Mouse (Mus musculus) heart, postnatal 14 days (tissue): Measurements from ENCODE around the gene Kcmf1. TPM values are rescaled to one million over a fixed set of nuclear protein-coding genes. Genes with fewer than 3 reads are reported as not detected.
"Not testable (repeated sequence)": the region's sequence is repeated elsewhere in the genome, so short reads cannot be mapped to it uniquely, and the experiment has no call there.

Experiments used
- DNase-seq, 2 experiments: peaks; one replicate each; pipeline ENCODE4 v3.0.0; 2021 to 2022
- intact Hi-C: fragments of 180-260 bp; cut with DNase I; formaldehyde crosslinking; loops from one replicate; pipeline ENCODE4 v1.15.1; 2025
- total RNA-seq, 2 experiments: library from RNA; stranded (reverse); gene quantifications; 2 replicates each; pipeline ENCODE4 v1.2.3; 2021

Kcmf1 gene
- total RNA-seq, 2 experiments from 2014 or later, result 84.8 to 85.3 TPM

DNA sequence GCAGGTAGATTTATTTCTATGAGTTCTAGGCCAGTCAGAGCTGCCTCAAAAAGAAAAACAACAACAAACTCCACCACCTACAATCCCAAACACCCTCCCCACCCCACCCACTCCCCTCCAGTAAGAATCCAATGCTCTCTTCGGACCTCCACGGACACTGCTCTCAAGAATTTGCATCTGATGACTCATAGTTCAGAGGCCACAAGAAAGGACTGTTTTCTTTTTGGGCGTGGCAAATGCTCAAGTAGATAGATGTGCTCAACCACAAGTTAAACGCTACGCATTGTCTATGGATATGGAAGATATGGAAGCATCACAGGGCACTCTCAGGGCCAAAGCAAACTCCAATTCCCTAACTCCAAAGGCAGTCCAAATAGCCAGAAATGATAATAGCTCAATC is 45.5 kb downstream of the Kcmf1 start:
- intact Hi-C loops, result loop anchor here (5.0 to 10.0 kb wide), 2 partner anchors 43 to 301 kb away; partner anchors contain the start of gene Kcmf1
- DNase-seq, result no peak

DNA sequence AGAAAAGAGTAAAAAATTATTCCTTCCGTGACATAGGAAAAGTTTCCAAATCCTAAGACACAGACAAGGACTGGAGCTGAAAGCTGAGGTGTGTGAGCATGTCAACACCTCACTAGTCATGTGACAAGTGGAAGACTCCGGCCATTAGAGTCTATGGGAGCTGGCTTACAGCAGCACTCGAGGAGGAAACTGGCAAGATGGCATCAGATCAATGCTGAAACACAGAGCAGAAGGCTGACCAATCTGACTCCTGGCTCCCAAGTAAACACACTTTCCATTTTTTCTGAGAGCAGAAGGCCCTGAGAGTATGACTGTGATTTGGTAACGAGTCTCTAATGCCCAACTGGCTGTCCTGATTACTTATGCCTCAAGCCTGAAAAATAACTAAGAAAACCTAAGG is 47.6 kb downstream of the Kcmf1 start:
- no peak for DNase-seq
- intact Hi-C loops, result loop anchor here (5.0 to 10.0 kb wide), 2 partner anchors 45 to 303 kb away; partner anchors contain the start of gene Kcmf1

DNA sequence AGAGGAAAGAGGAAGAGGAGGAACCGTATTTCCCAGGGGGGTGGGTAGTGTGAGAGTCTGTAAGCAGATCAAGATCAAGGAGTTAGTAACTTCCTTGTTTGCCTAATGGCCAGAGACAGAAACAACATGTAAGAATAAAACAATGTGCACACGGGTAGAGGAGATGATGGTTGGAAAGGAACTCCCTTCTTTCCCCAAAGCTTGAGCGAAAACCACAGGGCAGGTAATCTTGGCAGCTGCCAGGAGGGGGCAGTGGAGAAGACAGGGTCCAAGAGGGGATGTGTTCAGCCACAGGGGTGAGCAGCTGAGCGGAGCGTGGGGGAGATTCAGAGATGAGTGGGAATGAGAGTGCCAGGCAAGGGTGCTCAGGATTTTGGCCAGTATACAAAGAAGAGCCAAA is 48.1 kb downstream of the Kcmf1 start:
- intact Hi-C loops, result loop anchor here (5.0 to 10.0 kb wide), 2 partner anchors 46 to 303 kb away; partner anchors contain the start of gene Kcmf1
- DNase-seq, result peak; percentile 27 to 45

DNA sequence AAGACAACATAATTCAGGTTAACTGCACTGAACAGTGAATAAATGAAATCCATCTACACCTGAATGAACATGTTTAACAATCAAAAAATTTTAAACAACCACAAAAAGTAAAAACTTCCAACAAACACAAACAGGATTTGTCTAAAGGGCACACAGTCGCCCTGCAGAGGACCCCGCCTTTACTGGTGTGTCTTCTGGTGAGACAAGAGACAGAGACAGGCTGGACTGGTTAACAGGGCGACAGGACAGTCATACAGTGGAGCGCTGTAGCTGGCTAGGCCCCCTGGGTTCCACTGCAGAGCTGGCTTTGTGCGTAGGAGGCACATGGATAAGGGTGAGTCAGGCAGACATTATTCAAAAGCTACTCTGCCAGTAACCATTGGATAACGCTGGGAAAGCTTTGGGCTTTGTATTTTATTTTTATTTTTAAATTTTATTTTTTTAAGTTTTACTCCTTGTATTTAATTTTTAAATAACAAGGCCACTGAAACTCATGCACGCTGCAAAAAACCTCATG is 57.7 kb downstream of the Kcmf1 start:
- DNase-seq, result no peak
- intact Hi-C loops, result no loop called here

DNA sequence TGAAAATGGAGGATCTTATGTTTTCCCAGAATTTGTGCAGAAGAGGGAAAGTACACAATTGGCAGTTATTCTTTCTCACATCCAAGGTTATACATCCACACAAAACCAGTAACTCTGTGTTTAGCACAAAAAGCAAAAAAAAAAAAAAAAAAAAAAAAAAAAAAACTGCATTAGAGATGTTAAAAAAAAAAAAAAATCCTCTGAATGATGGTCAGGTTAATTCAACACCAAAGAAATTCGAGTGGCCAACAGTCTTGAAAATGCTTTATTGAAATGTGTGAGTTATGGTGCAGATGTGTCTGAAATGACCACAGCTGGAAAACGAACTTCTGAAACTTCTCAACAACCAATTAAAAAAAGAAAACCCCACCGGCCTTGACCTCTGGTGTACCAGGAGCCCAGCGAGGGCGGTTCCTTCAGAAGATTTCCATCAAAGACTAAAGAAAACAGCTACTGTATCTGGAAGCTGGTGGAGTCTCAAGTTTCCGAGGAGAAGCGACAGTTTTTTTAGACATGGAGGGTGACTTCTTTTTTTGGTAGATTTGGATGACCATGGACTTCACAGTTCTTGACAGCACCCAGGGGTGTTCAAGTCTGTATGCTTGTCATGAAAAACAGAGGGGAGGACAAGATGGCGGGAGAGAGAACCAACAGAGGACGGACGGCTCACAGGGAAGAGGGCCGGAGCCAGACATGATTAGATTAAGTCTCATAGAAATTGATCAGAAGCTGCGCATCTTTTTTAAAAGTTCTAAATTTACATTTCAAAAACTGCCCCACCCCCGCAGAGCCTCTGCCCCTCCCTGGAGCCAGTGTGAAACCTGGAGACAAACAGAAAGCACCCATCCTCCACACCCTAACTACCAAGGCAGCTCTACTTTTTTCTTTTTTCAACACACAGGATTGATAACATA is 58.7 kb downstream of the Kcmf1 start:
- no peak for DNase-seq
- intact Hi-C loops, result no loop called here

DNA sequence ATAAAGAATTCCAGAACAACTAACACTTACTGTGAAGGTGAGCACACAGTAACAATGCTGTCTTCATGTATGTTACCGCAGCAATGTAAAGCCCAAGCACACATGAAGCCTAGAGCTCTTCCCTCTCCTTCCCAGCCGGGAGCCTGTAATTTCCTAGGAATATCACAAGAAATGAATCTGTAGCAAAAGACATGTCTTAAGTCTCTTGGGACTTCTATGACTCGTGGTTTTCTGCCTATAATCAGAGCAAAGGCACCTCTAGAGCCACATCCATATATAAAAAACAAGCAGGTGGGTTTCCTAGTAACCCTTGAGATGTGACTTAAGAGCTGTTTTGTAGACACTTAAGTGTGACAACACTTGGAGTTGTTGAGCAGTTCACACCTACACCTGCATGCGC is 62.0 kb downstream of the Kcmf1 start:
- no peak for DNase-seq
- intact Hi-C loops, result no loop called here

DNA sequence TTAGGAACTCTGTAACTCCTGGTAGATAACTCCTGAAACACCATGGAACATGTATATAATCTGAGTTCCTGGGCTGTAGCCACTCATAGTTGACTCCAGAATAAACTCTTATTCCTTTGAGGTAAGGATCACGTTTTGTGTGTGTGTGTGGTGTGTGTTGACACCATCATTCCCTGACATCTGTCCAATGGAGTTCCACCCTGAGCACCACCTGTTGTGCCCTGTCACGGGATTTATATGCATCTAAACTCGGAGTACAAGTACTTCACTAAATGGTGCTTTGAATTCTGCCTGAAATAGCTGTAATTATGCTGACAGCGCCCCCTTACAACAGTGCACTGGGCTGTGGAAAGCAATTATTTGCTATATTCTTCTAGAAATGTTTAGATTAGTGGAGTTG is 65.3 kb downstream of the Kcmf1 start:
- DNase-seq, result no peak
- intact Hi-C loops, result no loop called here

DNA sequence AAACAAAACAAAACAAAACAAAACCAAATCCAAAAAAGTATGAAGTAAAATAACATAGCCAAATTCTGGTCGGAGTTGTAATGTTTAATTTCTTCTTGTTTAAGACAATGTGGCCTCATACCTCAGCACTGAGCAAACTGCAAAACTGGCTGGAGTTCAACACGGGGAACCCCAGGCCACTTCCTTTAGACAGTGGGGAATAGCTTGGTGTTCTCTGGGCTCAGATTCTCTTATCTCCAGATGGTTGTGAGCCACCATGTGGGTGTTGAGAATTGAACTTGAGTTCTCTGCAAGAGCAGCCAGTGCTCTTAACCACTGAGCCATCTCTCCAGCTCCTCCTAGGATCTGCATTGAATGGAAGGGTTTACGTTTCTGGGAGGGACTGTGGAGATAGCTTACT is 67.9 kb downstream of the Kcmf1 start:
- intact Hi-C loops, result loop anchor here (1.0 kb wide), 1 partner anchor 43 kb away; the partner anchor contains the start of gene Tcf7l1
- no peak for DNase-seq

DNA sequence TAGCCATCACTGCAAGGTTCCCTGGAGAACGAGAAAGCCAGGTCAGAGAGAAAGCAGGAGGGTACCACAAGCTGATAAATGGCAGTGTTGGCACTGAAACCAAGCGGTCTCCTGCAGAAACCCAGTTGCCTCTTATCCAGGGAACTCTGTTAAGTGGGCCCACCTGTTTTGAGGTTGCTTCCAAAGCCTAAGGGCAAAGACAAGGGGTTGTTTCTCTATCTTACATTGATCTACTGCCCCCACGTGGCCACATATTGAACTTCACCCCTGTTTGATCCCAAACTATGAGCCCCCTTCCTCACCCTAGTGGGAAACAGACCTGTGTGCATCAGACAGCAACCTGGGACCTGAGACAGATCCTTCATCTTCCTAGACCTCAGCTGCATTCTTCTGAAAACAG is 68.5 kb downstream of the Kcmf1 start:
- DNase-seq, result peak; percentile 63 to 77
- intact Hi-C loops, result loop anchor here (1.0 kb wide), 1 partner anchor 42 kb away; the partner anchor contains the start of gene Tcf7l1

DNA sequence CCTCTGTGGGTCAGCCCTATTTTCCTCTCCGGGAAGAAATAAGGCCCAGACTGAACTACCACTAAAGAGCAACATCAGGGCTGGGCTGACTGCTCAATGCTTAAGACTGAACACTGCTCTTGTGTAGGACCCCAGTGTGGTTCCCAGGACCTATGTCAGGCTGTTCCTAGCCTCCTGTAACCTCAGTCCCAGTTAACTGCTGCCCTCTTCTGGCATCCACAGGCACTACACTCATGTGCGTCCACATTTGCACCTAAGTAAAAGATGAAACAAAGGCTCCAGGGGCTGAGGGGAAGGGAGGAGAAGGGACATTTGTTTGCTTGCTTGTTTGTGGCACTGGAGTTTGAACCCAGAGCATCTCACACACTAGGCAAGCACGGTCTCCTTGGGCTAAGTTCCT is 70.9 kb downstream of the Kcmf1 start:
- DNase-seq, result peak in 1 of 2 experiments; percentile 25
- intact Hi-C loops, result loop anchor here (1.0 kb wide), 1 partner anchor 193 kb away; no protein-coding TSS in a partner anchor

DNA sequence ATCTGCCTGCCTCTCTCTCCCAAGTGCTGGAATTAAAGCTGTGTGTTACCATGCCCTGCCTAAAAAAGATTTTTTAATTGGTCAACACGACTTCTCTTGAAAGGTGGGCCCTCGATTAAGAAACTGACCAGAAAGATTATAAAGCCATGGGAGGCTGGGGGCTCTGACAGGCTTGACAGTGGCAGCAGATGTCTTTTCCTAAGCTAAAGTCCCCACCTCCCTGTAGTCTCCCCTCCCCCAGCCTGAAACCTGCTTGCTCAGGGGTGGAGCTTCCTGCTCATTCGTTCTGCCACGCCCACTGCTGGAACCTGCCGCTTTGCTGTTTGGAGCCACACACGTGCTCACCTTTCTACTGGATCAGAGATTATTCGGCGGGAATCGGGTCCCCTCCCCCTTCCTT is 71.7 kb downstream of the Kcmf1 start:
- DNase-seq, intact Hi-C loops: not testable (repeated sequence)

DNA sequence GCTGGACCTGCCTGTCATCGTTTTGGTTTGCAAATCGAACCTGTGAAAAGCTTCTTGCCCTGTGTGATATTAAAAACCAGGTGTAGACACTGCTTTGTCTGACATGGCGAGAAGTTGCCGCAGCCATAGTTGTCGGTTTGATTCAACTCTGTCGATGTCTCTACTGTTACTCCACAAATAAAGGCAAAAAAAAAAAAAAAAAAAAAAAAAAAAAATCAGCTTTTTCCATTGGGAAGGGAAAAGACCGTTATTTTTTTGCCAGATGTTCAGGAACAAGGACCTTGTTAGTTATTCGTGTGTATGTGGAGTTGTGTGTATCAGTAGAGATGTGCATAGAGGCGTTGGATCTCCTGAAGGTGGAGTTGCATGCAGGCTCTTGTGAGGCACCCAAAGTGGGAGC is 74.0 kb downstream of the Kcmf1 start:
- intact Hi-C loops, result no loop called here
- no peak for DNase-seq

DNA sequence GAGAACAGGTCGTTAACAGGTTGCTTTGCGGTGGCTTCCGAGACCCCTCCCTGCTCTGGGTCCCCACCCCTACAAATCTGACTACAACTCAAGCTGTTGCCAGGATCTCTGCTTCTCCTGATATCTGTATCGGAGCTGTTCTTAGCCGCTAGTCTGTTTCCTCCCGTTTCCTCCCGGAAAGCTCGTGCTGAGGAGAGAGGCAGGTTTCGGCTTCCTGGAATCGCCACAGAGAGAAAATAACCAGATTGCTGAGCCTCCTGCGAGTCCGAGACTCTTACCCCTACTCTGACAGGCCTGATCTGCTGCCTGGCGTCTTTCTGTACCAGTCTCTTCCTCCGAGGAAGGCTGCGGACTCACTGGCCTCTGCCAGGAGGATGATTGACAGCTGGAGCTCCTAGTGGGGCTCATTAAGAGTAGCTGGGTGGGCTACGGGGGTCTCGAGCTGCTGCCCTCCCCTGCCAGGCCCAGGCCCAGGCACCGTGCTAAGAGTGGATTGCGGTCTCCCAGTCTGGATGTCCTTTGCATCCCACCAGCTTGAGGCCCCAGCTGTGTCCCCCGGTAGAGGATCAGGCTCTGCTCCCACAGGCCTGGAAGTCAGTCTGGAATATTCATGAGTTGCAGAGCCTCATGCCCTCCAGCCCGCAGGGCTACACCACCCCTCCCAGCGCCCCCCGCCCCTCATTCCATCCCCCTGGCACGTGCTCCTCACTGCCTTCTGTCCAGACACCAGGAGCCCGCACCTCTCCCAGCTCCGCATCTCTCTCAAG is 74.6 kb downstream of the Kcmf1 start:
- intact Hi-C loops, result no loop called here
- peak; percentile 11 to 20 for DNase-seq

DNA sequence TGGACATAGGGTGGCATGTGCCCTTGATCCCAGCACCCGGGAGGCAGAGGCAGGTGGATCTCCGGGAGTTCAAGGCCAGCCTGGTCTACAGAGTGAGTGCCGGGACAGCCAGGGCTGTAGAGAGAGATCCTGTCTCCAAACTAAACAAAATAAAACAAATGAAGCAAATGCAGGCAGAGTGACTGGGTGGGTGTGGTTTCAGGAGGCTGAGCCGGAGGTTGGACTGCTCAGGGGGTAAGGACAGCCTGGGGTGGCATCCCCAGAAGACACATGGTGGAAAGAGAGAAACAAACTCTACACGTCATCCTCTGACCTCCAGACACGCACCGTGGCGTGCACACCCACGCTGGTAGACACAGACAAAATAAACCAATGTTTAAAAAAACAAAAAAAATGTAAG is 86.3 kb downstream of the Kcmf1 start:
- DNase-seq, result no peak
- intact Hi-C loops, result no loop called here

DNA sequence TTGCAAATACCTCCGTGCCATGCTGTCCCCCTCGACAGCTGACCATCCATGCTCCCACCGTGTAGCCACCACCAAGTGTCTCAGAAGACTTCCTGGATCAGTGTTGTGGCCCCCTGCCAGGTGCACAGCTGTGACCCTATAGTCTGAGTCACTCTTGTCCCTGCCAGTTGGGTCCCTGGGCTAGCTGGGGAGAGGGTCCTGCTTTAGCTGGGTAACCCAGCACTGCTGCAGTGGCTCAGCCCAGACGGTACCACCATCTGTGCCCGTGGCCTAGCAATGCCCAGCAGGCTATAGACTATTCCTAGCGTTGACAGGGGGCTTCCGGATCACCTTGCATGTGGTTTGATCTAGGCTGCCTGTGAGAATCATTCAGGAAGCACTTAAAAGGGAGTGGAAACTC is 89.5 kb downstream of the Kcmf1 start:
- intact Hi-C loops, result no loop called here
- DNase-seq, result no peak

DNA sequence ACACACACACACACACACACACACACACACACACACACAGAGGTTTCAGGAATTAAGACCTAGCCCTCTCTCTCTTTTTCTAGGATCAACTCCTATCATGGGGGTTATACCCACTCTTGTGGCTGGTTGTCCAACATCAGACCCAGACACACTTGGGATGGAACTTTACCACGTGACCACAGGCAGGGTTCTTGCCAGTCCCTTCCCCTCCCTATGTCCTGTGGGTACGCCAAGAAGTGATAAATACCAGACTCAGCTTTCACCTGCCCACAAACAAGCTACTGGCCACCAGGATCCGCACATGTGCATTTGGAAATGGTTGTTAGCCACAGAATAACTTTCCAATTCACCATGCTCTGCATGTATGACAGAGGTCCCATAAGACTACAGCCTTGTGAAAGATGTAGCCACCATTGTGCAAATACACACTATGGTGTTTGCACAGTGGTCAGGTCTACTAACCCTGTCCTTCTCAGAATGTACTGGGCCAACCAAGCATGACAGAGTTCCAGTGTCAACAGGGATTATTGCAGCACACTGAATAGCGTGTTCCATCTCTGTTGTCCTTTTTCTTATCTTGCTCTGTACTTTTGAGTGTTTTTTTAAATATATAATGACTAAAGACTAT is 90.1 kb downstream of the Kcmf1 start:
- DNase-seq, result no peak
- intact Hi-C loops, result no loop called here

DNA sequence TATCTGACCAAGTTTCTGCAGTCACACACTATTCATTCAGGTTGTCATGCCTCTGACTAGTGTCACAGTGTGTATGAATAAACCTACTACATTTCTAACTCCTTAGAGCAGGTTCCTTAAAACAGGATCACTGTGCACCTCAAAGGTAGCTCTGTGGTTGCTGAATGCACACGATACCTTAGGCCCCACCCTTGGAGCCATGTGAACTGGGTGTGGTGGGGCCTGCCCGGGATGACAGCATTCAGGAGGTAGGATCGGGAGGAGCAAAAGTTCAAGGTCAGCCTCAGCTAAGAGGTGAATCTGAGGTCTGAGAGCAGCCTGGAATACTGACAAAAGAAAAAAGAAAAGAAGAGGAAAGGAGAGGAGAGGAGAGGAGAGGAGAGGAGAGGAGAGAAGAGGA is 91.4 kb downstream of the Kcmf1 start:
- no peak for DNase-seq
- intact Hi-C loops, result no loop called here

DNA sequence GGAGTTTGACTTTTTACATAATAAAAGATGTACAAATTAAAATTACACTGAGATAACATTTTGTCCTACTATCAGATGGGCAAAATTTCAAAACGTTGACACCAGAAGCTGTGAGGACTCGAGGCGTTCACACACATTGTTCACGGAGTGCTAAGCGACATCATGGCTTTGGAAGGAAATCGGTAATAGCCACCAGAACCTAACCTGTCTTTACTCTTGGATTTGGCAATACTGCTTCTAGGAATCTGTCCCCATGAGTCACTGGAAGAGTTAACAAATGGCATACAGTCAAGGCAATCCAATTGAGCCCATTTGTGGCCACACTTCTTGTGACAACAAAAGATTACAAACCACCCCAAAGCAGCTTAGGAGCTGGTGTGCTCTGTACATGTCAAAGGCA is 96.1 kb downstream of the Kcmf1 start:
- intact Hi-C loops, result no loop called here
- no peak for DNase-seq

DNA sequence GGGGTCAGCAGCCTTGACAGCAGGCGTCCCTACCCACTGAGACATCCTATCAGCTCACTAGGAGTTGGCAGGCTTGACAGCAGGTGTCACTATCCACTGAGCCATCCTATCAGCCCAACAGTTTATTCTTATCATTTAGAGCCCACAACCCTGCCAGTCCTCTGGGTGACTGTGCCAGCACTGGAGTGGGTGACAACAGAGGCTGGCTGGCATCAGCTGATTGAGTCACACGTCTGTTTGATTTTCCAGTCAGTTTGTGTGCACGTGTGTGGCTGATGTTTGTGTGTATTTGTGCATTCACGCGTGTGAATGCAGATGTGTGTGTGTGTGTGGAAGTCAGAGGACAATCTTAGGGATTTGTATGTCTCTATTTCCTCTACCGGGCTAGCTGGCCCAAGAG is 97.7 kb downstream of the Kcmf1 start:
- DNase-seq, result peak; percentile 19 to 49
- intact Hi-C loops, result no loop called here

DNA sequence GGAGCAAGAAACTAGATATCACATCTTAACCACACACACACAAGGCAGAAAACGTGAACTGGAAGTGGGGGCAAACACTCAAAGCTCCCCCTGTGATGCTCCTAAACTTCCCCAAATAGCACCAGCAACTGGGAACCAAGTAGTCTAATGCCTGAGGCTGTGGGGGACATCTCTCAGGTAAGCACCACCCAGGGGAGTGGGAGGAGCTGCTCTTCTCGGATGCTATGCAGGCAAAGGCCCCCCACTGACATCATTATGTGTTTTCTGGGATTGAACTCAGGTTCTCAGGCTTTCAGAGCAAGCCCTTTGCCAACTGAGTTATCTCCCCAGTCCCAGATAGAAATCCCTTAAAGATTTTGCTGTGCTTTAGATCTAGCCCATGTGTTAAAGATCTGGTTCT is 99.1 kb downstream of the Kcmf1 start:
- intact Hi-C loops, result no loop called here
- DNase-seq, result no peak

DNA sequence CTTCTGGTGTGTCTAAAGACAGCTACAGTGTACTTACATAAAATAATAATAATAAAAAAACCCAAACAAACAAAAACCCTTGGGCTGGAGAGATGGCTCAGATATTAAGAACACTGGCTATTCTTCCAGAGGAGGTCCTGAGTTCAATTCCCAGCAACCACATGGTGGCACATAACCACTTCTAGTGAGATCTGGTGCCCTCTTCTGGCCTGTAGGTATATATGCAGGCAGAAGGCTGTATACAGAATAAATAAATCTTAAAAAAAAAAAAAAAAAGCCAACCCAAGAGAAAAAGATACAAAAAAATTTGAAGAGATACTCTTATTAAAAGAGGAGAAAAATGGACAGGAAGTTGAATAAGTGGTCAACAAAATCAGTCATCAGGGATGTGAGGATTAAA is 102.0 kb downstream of the Kcmf1 start:
- intact Hi-C loops, result no loop called here
- DNase-seq, result no peak
